Mouse (Mus musculus) retina, adult 2 months (tissue): ENCODE measurements around the gene Popdc3.
"Not testable (repeated sequence)": the region's sequence is repeated elsewhere in the genome, so short reads cannot be mapped to it uniquely, and the experiment has no call there.

Experiments used
- DNase-seq: peaks from one replicate; pipeline ENCODE4 v3.0.0-alpha.2; 2012; ENCODE audit warnings: low read depth, low spot score

The Popdc3 gene

GRCm38 (mm10) chr10:45311624-45312023 lies 133.7 kb downstream of the Popdc3 start:
- DNase-seq = no peak

GRCm38 (mm10) chr10:45314865-45315264 lies 137.0 kb downstream of the Popdc3 start:
- no peak for DNase-seq

GRCm38 (mm10) chr10:45318922-45319321 lies 141.0 kb downstream of the Popdc3 start:
- no peak for DNase-seq

- no peak for DNase-seq
Measured at GRCm38 (mm10) chr10:45320296-45320695, 142.4 kb downstream of the Popdc3 start.

- DNase-seq = no peak
Measured at GRCm38 (mm10) chr10:45324159-45324558, 146.3 kb downstream of the Popdc3 start.

- no peak for DNase-seq
Measured at GRCm38 (mm10) chr10:45328196-45329000, 150.5 kb downstream of the Popdc3 start.

GRCm38 (mm10) chr10:45334925-45335324 lies 157.0 kb downstream of the Popdc3 start:
- no peak for DNase-seq

GRCm38 (mm10) chr10:45335434-45336422 lies 157.8 kb downstream of the Popdc3 start, which contains the start of gene Bves:
Bves (plus strand) TSS chr10:45335772.
- no peak for DNase-seq

- no peak for DNase-seq
Measured at GRCm38 (mm10) chr10:45339106-45339505, 161.2 kb downstream of the Popdc3 start.

- DNase-seq = no peak
Measured at GRCm38 (mm10) chr10:45344381-45344780, 166.5 kb downstream of the Popdc3 start.

- no peak for DNase-seq
Measured at GRCm38 (mm10) chr10:45345217-45345616, 167.3 kb downstream of the Popdc3 start.

- DNase-seq = not testable (repeated sequence)
Measured at GRCm38 (mm10) chr10:45348143-45348542, 170.2 kb downstream of the Popdc3 start.

GRCm38 (mm10) chr10:45356091-45356490 lies 178.2 kb downstream of the Popdc3 start:
- no peak for DNase-seq

GRCm38 (mm10) chr10:45363396-45363795 lies 185.5 kb downstream of the Popdc3 start:
- no peak for DNase-seq

- no peak for DNase-seq
Measured at GRCm38 (mm10) chr10:45366987-45367705, 189.2 kb downstream of the Popdc3 start.
